Mouse (Mus musculus) thymus, adult 2 months (tissue): ENCODE results near the gene Olfr1247. TPM values are rescaled to one million over a fixed set of nuclear protein-coding genes. Genes with fewer than 3 reads are reported as not detected.
"Not testable (repeated sequence)": the region's sequence is repeated elsewhere in the genome, so short reads cannot be mapped to it uniquely, and the experiment has no call there.

ENCODE experiments used
- DNase-seq: peaks from one replicate; pipeline ENCODE4 v3.0.0; 2021
- H3K27ac ChIP-seq: fragments of 200-500 bp; 2 replicates; pipeline ENCODE4 v1.5.1; 2012; ENCODE audit warnings: low read length, control low read depth; ENCODE audit not compliant: control insufficient read depth, insufficient read depth
- H3K27me3 ChIP-seq: fragments of 200-500 bp; 2 replicates; pipeline ENCODE4 v1.6.1; 2012; ENCODE audit warnings: mild to moderate bottlenecking, low read length, moderate library complexity, mixed read lengths; ENCODE audit not compliant: control insufficient read depth, insufficient read depth
- H3K36me3 ChIP-seq: fragments of 200-500 bp; 2 replicates; pipeline ENCODE4 v1.6.1; 2012; ENCODE audit warnings: mild to moderate bottlenecking, low read length, moderate library complexity; ENCODE audit not compliant: control insufficient read depth, insufficient read depth
- H3K4me1 ChIP-seq: fragments of 200-500 bp; replicated peaks from 2 replicates; pipeline ENCODE4 v1.6.1; 2012; ENCODE audit warnings: low read length; ENCODE audit not compliant: control insufficient read depth, insufficient read depth
- H3K4me3 ChIP-seq: fragments of 200-500 bp; 2 replicates; pipeline ENCODE4 v1.5.1; 2012; ENCODE audit warnings: mild to moderate bottlenecking, low read length, control low read depth, moderate library complexity; ENCODE audit not compliant: control insufficient read depth, insufficient read depth
- CTCF ChIP-seq: fragments of 200-500 bp; IDR thresholded peaks from 2 replicates; pipeline ENCODE4 v1.5.1; 2012; ENCODE audit warnings: mild to moderate bottlenecking, control low read depth, low read length, moderate library complexity, borderline replicate concordance; ENCODE audit not compliant: control insufficient read depth, poor library complexity, insufficient read depth; ENCODE audit errors: extremely low read depth
- POLR2A ChIP-seq: fragments of 200-500 bp; IDR thresholded peaks from 2 replicates; pipeline ENCODE4 v1.6.1; 2012; ENCODE audit warnings: mild to moderate bottlenecking, low read length, control low read depth, moderate library complexity; ENCODE audit not compliant: control insufficient read depth, poor library complexity, insufficient read depth; ENCODE audit errors: extremely low read depth
- WGBS: fragments of 180-500 bp; shearing (Covaris S2); methylation state at CpG from one replicate; pipeline ENCODE4 v1.1.7; 2018; 5-methylcytosine and 5-hydroxymethylcytosine counted together
- polyA plus RNA-seq: library from polyadenylated mRNA; depleted of rRNA; stranded (reverse); fragments of >200 nt; gene quantifications from 2 replicates; pipeline ENCODE4 v1.2.3, GENCODE M21; 2012; rRNA removed

Gene Olfr1247
- not detected in 2 replicates for polyA plus RNA-seq

DNA sequence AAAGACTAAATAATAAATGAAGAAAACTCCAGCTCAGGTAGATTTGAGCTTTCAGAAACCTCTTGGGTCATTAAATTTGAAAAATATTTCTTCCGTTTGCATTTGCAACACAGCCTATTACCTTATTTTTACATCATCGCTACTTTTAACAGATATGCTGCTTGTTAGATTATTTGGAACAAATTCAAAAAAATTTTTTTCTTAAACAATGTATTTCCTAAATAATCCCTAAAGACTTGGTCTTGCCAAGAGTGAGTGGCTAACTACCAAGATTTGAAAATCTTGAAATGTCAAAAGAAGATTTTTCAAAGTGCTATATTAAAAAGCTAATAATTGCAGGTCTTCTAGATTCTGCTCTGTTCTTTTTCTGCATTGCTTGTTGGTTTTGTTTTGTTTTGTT is at the start of gene Olfr1247:
Gene Olfr1247 (minus strand): TSS at position 101 of the 400 bp plus-strand sequence.
- no peak for DNase-seq
- H3K27me3 ChIP-seq, result no peaks in the 10 kb centered on the region
- WGBS, result 97% methylated on average over 2 of the region's 2 CpGs
- TF ChIP-seq POLR2A (no peak), CTCF (no peak)
- no peak within 1 kb of the TSS for H3K4me3 ChIP-seq
- no peak within 1 kb of the TSS for H3K27ac ChIP-seq
- no peaks in the 10 kb centered on the region for H3K36me3 ChIP-seq
- H3K4me1 ChIP-seq, result no peaks in the 10 kb centered on the region

DNA sequence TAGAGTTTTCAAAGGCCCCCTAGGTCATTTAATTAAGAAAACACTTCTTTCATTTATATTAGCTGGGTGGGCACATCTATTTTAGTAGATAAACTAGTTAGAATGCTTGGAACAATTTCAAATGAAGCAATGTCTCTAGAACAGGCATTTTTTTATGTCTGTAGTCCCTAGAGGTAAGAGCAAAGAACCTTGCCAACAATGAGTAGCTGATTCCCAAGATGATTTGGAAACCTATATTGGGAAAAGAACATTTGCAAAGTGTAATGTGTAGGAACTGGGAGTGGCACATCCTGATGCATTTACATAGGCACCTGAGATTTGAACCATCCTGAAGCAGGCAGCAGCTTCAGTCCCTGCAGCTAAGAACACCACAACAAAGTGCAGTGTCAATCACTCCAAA is 47.4 kb upstream of the Olfr1247 start, which contains the start of gene Olfr1250:
Gene Olfr1250 (minus strand): TSS at position 101 of the 400 bp plus-strand sequence.
- Histone ChIP-seq H3K4me1 (no peaks in the 10 kb centered on the region), H3K27ac (no peak within 1 kb of the TSS), H3K27me3 (no peaks in the 10 kb centered on the region), H3K36me3 (no peaks in the 10 kb centered on the region), H3K4me3 (no peak within 1 kb of the TSS)
- no peak for DNase-seq
- TF ChIP-seq CTCF (no peak), POLR2A (no peak)

- TF ChIP-seq CTCF, result no peak
- TF ChIP-seq POLR2A, result no peak
- no peak within 1 kb of the TSS for H3K27ac ChIP-seq
- no peaks in the 10 kb centered on the region for H3K36me3 ChIP-seq
- WGBS, result 92% methylated on average over 2 of the region's 2 CpGs
- no peak within 1 kb of the TSS for H3K4me3 ChIP-seq
- DNase-seq, result no peak
- no peaks in the 10 kb centered on the region for H3K27me3 ChIP-seq
- H3K4me1 ChIP-seq, result no peaks in the 10 kb centered on the region
These were observed 21.0 kb upstream of the Olfr1247 start, which contains the start of gene Olfr1249 for GRCm38 (mm10) chr2:89634883-89635282. Gene Olfr1249, minus strand, starts transcription at chr2:89634983.

- H3K36me3 ChIP-seq, H3K27me3 ChIP-seq, H3K4me3 ChIP-seq, DNase-seq, H3K27ac ChIP-seq, H3K4me1 ChIP-seq: not testable (repeated sequence)
- 89% methylated on average over 1 of the region's 1 CpGs for WGBS
These were observed 4.2 kb upstream of the Olfr1247 start, which contains the start of gene Olfr1248 for GRCm38 (mm10) chr2:89618145-89618544. Gene Olfr1248, minus strand, starts transcription at chr2:89618245.

- Histone ChIP-seq H3K4me1 (no peaks in the 10 kb centered on the region), H3K27me3 (no peaks in the 10 kb centered on the region), H3K27ac (no peak within 1 kb of the TSS), H3K4me3 (no peak within 1 kb of the TSS), H3K36me3 (no peaks in the 10 kb centered on the region)
- DNase-seq, result no peak
- WGBS, result 91% methylated on average over 2 of the region's 2 CpGs
- TF ChIP-seq POLR2A (no peak), CTCF (no peak)
These were observed 20.9 kb downstream of the Olfr1247 start, which contains the start of gene Olfr1246 for GRCm38 (mm10) chr2:89593057-89593456. Gene Olfr1246, minus strand, starts transcription at chr2:89593157.

GRCm38 (mm10) chr2:89578347-89578746 is 35.6 kb downstream of the Olfr1247 start, which contains the start of gene Olfr1245:
Gene Olfr1245, minus strand, starts transcription at chr2:89578447.
- Histone ChIP-seq H3K27me3 (no peaks in the 10 kb centered on the region), H3K4me1 (no peaks in the 10 kb centered on the region), H3K4me3 (no peak within 1 kb of the TSS), H3K27ac (no peak within 1 kb of the TSS), H3K36me3 (no peaks in the 10 kb centered on the region)
- no peak for TF ChIP-seq POLR2A
- TF ChIP-seq CTCF, result no peak
- DNase-seq, result no peak
- WGBS, result 82% methylated on average over 1 of the region's 1 CpGs

DNA sequence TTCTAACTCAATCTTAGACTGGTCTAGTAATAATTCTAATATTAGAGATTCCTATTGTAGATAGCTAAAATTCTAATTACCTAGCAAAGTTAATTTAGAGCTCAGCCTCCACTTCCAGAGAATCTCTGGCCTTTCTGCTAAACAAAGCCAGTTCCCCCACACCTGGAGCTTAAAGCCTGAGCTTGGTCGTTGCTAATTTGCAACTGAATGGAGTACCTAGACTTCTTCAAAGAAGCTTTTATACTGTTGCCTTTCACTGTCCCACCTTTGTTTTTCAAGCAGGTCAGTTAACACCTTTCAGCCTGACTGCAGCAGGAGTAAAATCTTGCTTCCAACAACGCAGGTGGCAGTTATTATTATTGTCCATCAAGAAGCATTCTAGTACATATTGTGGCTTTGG is 51.2 kb downstream of the Olfr1247 start:
- H3K4me1 ChIP-seq, H3K4me3 ChIP-seq, H3K36me3 ChIP-seq, H3K27me3 ChIP-seq, H3K27ac ChIP-seq, DNase-seq: not testable (repeated sequence)
- 61% methylated on average over 2 of the region's 2 CpGs for WGBS

Other genes starting within 250 kb of the Olfr1247 start
- not detected in 2 replicates for gene Olfr1234, start 249.3 kb downstream of the Olfr1247 start, polyA plus RNA-seq
- not detected in 2 replicates for gene Olfr1238, start 204.5 kb downstream of the Olfr1247 start, polyA plus RNA-seq
- not detected in 2 replicates for gene Olfr1239, start 193.7 kb downstream of the Olfr1247 start, polyA plus RNA-seq
- gene Olfr1240, start 171.1 kb downstream of the Olfr1247 start, polyA plus RNA-seq, result not detected in 2 replicates
- gene Olfr1241, start 127.0 kb downstream of the Olfr1247 start, polyA plus RNA-seq, result not detected in 2 replicates
- not detected in 2 replicates for gene Olfr1242, start 115.8 kb downstream of the Olfr1247 start, polyA plus RNA-seq
- not detected in 2 replicates for gene Olfr1243, start 82.6 kb downstream of the Olfr1247 start, polyA plus RNA-seq
- not detected in 2 replicates for gene Olfr1245, start 35.7 kb downstream of the Olfr1247 start, polyA plus RNA-seq
- gene Olfr1246, start 21.0 kb downstream of the Olfr1247 start, polyA plus RNA-seq, result not detected in 2 replicates
- not detected in 2 replicates for gene Olfr1248, start 4.1 kb upstream of the Olfr1247 start, polyA plus RNA-seq
- not detected in 2 replicates for gene Olfr1249, start 20.9 kb upstream of the Olfr1247 start, polyA plus RNA-seq
- gene Olfr1250, start 47.3 kb upstream of the Olfr1247 start, polyA plus RNA-seq, result not detected in 2 replicates
- gene Olfr1251, start 57.8 kb upstream of the Olfr1247 start, polyA plus RNA-seq, result not detected in 2 replicates
- not detected in 2 replicates for gene Olfr1252, start 110.9 kb upstream of the Olfr1247 start, polyA plus RNA-seq
- gene Olfr1253, start 143.0 kb upstream of the Olfr1247 start, polyA plus RNA-seq, result not detected in 2 replicates
- gene Olfr1254, start 179.5 kb upstream of the Olfr1247 start, polyA plus RNA-seq, result not detected in 2 replicates
- gene Olfr1255, start 197.9 kb upstream of the Olfr1247 start, polyA plus RNA-seq, result not detected in 2 replicates
- gene Olfr1256, start 227.4 kb upstream of the Olfr1247 start, polyA plus RNA-seq, result not detected in 2 replicates
- gene Olfr48, start 234.1 kb upstream of the Olfr1247 start, polyA plus RNA-seq, result not detected in 2 replicates